Mouse (Mus musculus): ENCODE measurements around the gene Pde6c. TPM values are rescaled to one million over a fixed set of nuclear protein-coding genes. Genes with fewer than 3 reads are reported as not detected.
A peak's percentile ranks its signal among the peaks of the same experiment; 100 is the strongest.

The Pde6c gene
- total RNA-seq (2022) = not detected

- DNase-seq (ENCODE audit: low spot score in 2 of 2) = no peak
Observed at GRCm38 (mm10) chr19:38132481-38132880, at the start of gene Pde6c. TSS of gene Pde6c (plus strand) at chr19:38132781.

- no peak for DNase-seq (ENCODE audit: low spot score in 2 of 2)
Observed at GRCm38 (mm10) chr19:38082931-38083525, 49.6 kb upstream of the Pde6c start.

- DNase-seq (ENCODE audit: low spot score in 2 of 2) = no peak
Observed at GRCm38 (mm10) chr19:38085841-38086240, 46.7 kb upstream of the Pde6c start.

- DNase-seq (ENCODE audit: low spot score in 2 of 2) = no peak
Observed at GRCm38 (mm10) chr19:38086948-38087551, 45.5 kb upstream of the Pde6c start.

- DNase-seq (ENCODE audit: low spot score in 2 of 2) = no peak
Observed at GRCm38 (mm10) chr19:38089358-38089757, 43.2 kb upstream of the Pde6c start.

- no peak for DNase-seq (ENCODE audit: low spot score in 2 of 2)
Observed at GRCm38 (mm10) chr19:38091512-38091985, 41.0 kb upstream of the Pde6c start.

GRCm38 (mm10) chr19:38096231-38096630, 36.4 kb upstream of the Pde6c start:
- DNase-seq (ENCODE audit: low spot score in 2 of 2) = no peak

- DNase-seq (ENCODE audit: low spot score in 2 of 2) = no peak
Observed at GRCm38 (mm10) chr19:38096858-38097758, 35.5 kb upstream of the Pde6c start, which contains the start of gene Ffar4. TSS of gene Ffar4 (plus strand) at chr19:38097071.

- no peak for DNase-seq (ENCODE audit: low spot score in 2 of 2)
Observed at GRCm38 (mm10) chr19:38107871-38108270, 24.7 kb upstream of the Pde6c start.

- DNase-seq (ENCODE audit: low spot score in 2 of 2) = no peak
Observed at GRCm38 (mm10) chr19:38109506-38110242, 22.9 kb upstream of the Pde6c start.

GRCm38 (mm10) chr19:38111056-38111455, 21.5 kb upstream of the Pde6c start:
- DNase-seq (ENCODE audit: low spot score in 2 of 2) = no peak

GRCm38 (mm10) chr19:38112575-38112974, 20.0 kb upstream of the Pde6c start:
- no peak for DNase-seq (ENCODE audit: low spot score in 2 of 2)

GRCm38 (mm10) chr19:38114834-38115491, 17.6 kb upstream of the Pde6c start:
- no peak for DNase-seq (ENCODE audit: low spot score in 2 of 2)

- DNase-seq (ENCODE audit: low spot score in 2 of 2) = no peak
Observed at GRCm38 (mm10) chr19:38120123-38120760, 12.3 kb upstream of the Pde6c start.

GRCm38 (mm10) chr19:38123921-38124320, 8.7 kb upstream of the Pde6c start:
- no peak for DNase-seq (ENCODE audit: low spot score in 2 of 2)

- peak; percentile 7 to 12 for DNase-seq (ENCODE audit: low spot score in 2 of 2)
Observed at GRCm38 (mm10) chr19:38124401-38125218, 8.0 kb upstream of the Pde6c start.

GRCm38 (mm10) chr19:38125219-38125610, 7.4 kb upstream of the Pde6c start, which contains the start of gene Rbp4:
TSS of gene Rbp4 (minus strand) at chr19:38125281.
- no peak for DNase-seq (ENCODE audit: low spot score in 2 of 2)

- DNase-seq (ENCODE audit: low spot score in 2 of 2) = no peak
Observed at GRCm38 (mm10) chr19:38126656-38127055, 5.9 kb upstream of the Pde6c start.

GRCm38 (mm10) chr19:38133986-38134385, 1.4 kb downstream of the Pde6c start:
- DNase-seq (ENCODE audit: low spot score in 2 of 2) = no peak
